Mouse (Mus musculus) thymus, adult 18-20 months (tissue): ENCODE results near the gene Tfip11.
"Not testable (repeated sequence)": the region's sequence is repeated elsewhere in the genome, so short reads cannot be mapped to it uniquely, and the experiment has no call there.

Experiments
- DNase-seq, 2 experiments: peaks; one replicate each; pipeline ENCODE4 v3.0.0; 2022; ENCODE audit warnings: mixed read lengths in 2 of 2

Tfip11 gene

GRCm38 (mm10) chr5:112290536-112290880, 35.6 kb upstream of the Tfip11 start:
- DNase-seq: no peak

GRCm38 (mm10) chr5:112291866-112292265, 34.3 kb upstream of the Tfip11 start:
- DNase-seq: peak in 1 of 2 experiments; percentile 52

- no peak for DNase-seq
Measured at GRCm38 (mm10) chr5:112292343-112292980, 33.7 kb upstream of the Tfip11 start.

GRCm38 (mm10) chr5:112293800-112294199, 32.4 kb upstream of the Tfip11 start:
- no peak for DNase-seq

- no peak for DNase-seq
Measured at GRCm38 (mm10) chr5:112294696-112295095, 31.5 kb upstream of the Tfip11 start.

GRCm38 (mm10) chr5:112295162-112295561, 31.0 kb upstream of the Tfip11 start:
- DNase-seq: no peak

- DNase-seq: no peak
Measured at GRCm38 (mm10) chr5:112295564-112295963, 30.6 kb upstream of the Tfip11 start.

- DNase-seq: no peak
Measured at GRCm38 (mm10) chr5:112296404-112297181, 29.6 kb upstream of the Tfip11 start.

- DNase-seq: peak in 1 of 2 experiments; percentile 44
Measured at GRCm38 (mm10) chr5:112297257-112297656, 28.9 kb upstream of the Tfip11 start.

GRCm38 (mm10) chr5:112298226-112298988, 27.8 kb upstream of the Tfip11 start:
- peak in 1 of 2 experiments; percentile 65 for DNase-seq

GRCm38 (mm10) chr5:112299399-112299798, 26.8 kb upstream of the Tfip11 start:
- DNase-seq: no peak

GRCm38 (mm10) chr5:112300112-112300511, 26.0 kb upstream of the Tfip11 start:
- DNase-seq: no peak

- DNase-seq: no peak
Measured at GRCm38 (mm10) chr5:112300721-112301308, 25.3 kb upstream of the Tfip11 start.

- DNase-seq: no peak
Measured at GRCm38 (mm10) chr5:112301694-112302093, 24.5 kb upstream of the Tfip11 start.

GRCm38 (mm10) chr5:112302310-112302709, 23.8 kb upstream of the Tfip11 start:
- no peak for DNase-seq

- no peak for DNase-seq
Measured at GRCm38 (mm10) chr5:112305842-112306241, 20.3 kb upstream of the Tfip11 start.

GRCm38 (mm10) chr5:112313222-112313885, 12.8 kb upstream of the Tfip11 start:
- no peak for DNase-seq

- DNase-seq: no peak
Measured at GRCm38 (mm10) chr5:112316468-112316867, 9.7 kb upstream of the Tfip11 start.

GRCm38 (mm10) chr5:112317328-112317727, 8.8 kb upstream of the Tfip11 start:
- no peak for DNase-seq

- not testable (repeated sequence) for DNase-seq
Measured at GRCm38 (mm10) chr5:112319343-112319742, 6.8 kb upstream of the Tfip11 start.

GRCm38 (mm10) chr5:112320379-112320778, 5.8 kb upstream of the Tfip11 start:
- DNase-seq: no peak

GRCm38 (mm10) chr5:112320936-112321335, 5.2 kb upstream of the Tfip11 start:
- DNase-seq: no peak

- DNase-seq: no peak
Measured at GRCm38 (mm10) chr5:112321376-112321775, 4.8 kb upstream of the Tfip11 start.
